Mouse (Mus musculus) megakaryocyte, embryonic 14.5 days (primary cell): ENCODE measurements at regions not wholly inside any gene's neighbourhood (a gene's known extent, or its start where the extent isn't known, plus 50 kb on each side); places are given as distances from the start of the nearest gene placed in this dataset.

Source experiments
- H3K27me3 ChIP-seq: replicated peaks from 2 replicates; pipeline ENCODE3; 2012; ENCODE audit warnings: inconsistent platforms
- H3K36me3 ChIP-seq: replicated peaks from 2 replicates; pipeline ENCODE3; 2012; ENCODE audit warnings: low read length, inconsistent platforms, mixed read lengths
- H3K4me1 ChIP-seq: 2 replicates; pipeline ENCODE4 v1.6.1; 2012; ENCODE audit warnings: inconsistent platforms
- H3K4me3 ChIP-seq: replicated peaks from 2 replicates; pipeline ENCODE3; 2012; ENCODE audit warnings: moderate library complexity, mild to moderate bottlenecking, inconsistent platforms
- H3K9me3 ChIP-seq: 2 replicates; pipeline ENCODE4 v1.6.1; 2012; ENCODE audit warnings: inconsistent platforms
- FLI1 ChIP-seq: IDR thresholded peaks from 2 replicates; pipeline ENCODE4 v1.6.1; 2012; ENCODE audit warnings: low read length, inconsistent platforms, mixed read lengths
- GATA1 ChIP-seq: IDR thresholded peaks from 3 replicates; pipeline ENCODE4 v1.6.1; 2012; ENCODE audit warnings: mixed read lengths, low read length, inconsistent platforms, borderline replicate concordance

GRCm38 (mm10) chr12:15659332-15659731, 157.4 kb downstream of the Trib2 start:
- Histone ChIP-seq H3K4me3 (no peak overlapping the region), H3K4me1 (no peaks in the 10 kb centered on the region), H3K9me3 (no peaks in the 10 kb centered on the region), H3K27me3 (peaks cover 2% of the 10 kb centered on the region), H3K36me3 (no peaks in the 10 kb centered on the region)
- TF ChIP-seq FLI1, result no peak
- no peak for TF ChIP-seq GATA1

DNA sequence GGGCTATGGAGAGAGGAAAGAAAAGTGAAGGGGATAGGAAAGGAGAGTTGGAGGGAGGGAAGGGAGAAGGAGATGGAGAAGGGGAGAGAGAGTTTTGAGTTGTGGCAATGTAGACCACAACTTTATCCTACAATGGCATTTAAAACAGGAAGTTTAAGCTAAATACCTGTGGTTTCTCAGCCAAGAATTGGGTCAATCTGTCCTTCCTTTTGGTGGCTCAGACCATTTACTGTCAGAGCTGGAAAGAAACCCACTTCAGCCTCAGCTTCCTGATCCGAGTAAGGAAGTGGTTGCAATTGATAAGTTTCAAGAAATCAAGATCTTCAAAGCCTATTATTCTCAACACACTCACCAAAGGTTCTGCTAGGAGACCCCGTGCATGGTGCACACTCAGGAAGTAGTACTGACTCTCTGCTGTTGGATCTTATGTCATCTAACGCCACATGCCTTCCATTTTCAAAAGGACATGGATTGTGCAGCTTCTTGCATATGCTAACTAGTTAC, 158.9 kb downstream of the Trib2 start:
- Histone ChIP-seq H3K36me3 (no peaks in the 10 kb centered on the region), H3K4me3 (no peak overlapping the region), H3K27me3 (peaks cover 2% of the 10 kb centered on the region), H3K9me3 (no peaks in the 10 kb centered on the region), H3K4me1 (no peaks in the 10 kb centered on the region)
- TF ChIP-seq GATA1, result no peak
- TF ChIP-seq FLI1, result no peak

DNA sequence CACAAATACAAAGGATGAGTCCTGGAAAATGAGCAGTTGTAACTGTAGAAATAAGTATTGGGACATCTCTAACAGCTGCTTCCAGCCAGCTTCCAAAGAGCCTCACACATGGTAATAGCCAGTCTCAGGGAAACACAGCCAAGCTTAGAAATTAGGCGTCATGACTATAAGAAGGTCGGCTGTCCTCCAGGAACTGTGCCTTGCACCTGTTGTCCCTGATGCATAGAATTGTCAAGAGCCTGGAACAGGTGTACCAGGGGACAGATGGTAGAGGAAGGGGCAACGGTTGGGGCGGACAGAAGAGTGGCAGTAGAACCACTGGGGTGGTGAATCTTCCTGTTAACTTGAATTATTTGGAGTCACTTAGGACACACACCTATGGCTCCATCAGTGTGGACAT, 162.1 kb downstream of the Trib2 start:
- no peak for TF ChIP-seq GATA1
- TF ChIP-seq FLI1, result no peak
- no peaks in the 10 kb centered on the region for H3K4me1 ChIP-seq
- peaks cover 2% of the 10 kb centered on the region for H3K27me3 ChIP-seq
- no peaks in the 10 kb centered on the region for H3K9me3 ChIP-seq
- no peak overlapping the region for H3K4me3 ChIP-seq
- H3K36me3 ChIP-seq, result no peaks in the 10 kb centered on the region

- Histone ChIP-seq H3K36me3 (no peaks in the 10 kb centered on the region), H3K27me3 (peaks cover 2% of the 10 kb centered on the region), H3K4me1 (no peaks in the 10 kb centered on the region), H3K9me3 (no peaks in the 10 kb centered on the region), H3K4me3 (no peak overlapping the region)
- no peak for TF ChIP-seq FLI1
- TF ChIP-seq GATA1, result no peak
These were observed 163.4 kb downstream of the Trib2 start for GRCm38 (mm10) chr12:15653357-15653763.

DNA sequence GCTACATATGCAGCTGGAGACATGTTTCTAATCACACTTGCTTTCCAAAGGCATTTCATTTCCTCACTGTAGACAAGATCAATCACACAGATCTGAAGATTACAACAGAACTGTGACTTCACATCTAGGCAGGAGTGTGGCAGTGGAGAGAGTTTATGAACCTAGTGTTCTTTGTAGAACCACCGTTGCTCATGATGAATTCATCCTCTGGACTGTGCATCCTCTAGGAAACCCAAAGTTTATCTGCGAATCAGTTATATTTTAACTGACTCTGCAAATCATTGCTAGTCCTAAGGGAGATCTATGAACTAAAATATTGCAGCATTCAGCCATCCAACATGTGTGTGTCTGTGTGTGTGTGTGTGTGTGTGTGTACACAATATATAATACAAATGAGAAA, 165.4 kb downstream of the Trib2 start:
- no peaks in the 10 kb centered on the region for H3K9me3 ChIP-seq
- H3K27me3 ChIP-seq, result no peaks in the 10 kb centered on the region
- H3K4me1 ChIP-seq, result no peaks in the 10 kb centered on the region
- H3K36me3 ChIP-seq, result no peaks in the 10 kb centered on the region
- H3K4me3 ChIP-seq, result no peak overlapping the region
- TF ChIP-seq GATA1 (no peak), FLI1 (no peak)

- H3K36me3 ChIP-seq, result no peaks in the 10 kb centered on the region
- H3K4me1 ChIP-seq, result no peaks in the 10 kb centered on the region
- H3K9me3 ChIP-seq, result no peaks in the 10 kb centered on the region
- H3K27me3 ChIP-seq, result no peaks in the 10 kb centered on the region
- H3K4me3 ChIP-seq, result no peak overlapping the region
- no peak for TF ChIP-seq GATA1
- no peak for TF ChIP-seq FLI1
These were observed 166.8 kb downstream of the Trib2 start for GRCm38 (mm10) chr12:15649906-15650305.

- H3K4me1 ChIP-seq, result no peaks in the 10 kb centered on the region
- H3K9me3 ChIP-seq, result no peaks in the 10 kb centered on the region
- no peak for TF ChIP-seq GATA1
- no peak for TF ChIP-seq FLI1
- no peak overlapping the region for H3K4me3 ChIP-seq
- no peaks in the 10 kb centered on the region for H3K27me3 ChIP-seq
- H3K36me3 ChIP-seq, result no peaks in the 10 kb centered on the region
These were observed 167.5 kb downstream of the Trib2 start for GRCm38 (mm10) chr12:15649226-15649625.

- H3K4me1 ChIP-seq, result no peaks in the 10 kb centered on the region
- TF ChIP-seq GATA1 (no peak), FLI1 (no peak)
- no peaks in the 10 kb centered on the region for H3K36me3 ChIP-seq
- no peaks in the 10 kb centered on the region for H3K27me3 ChIP-seq
- H3K9me3 ChIP-seq, result no peaks in the 10 kb centered on the region
- H3K4me3 ChIP-seq, result no peak overlapping the region
These were observed 172.5 kb downstream of the Trib2 start for GRCm38 (mm10) chr12:15644074-15644672.

- TF ChIP-seq GATA1 (no peak), FLI1 (no peak)
- Histone ChIP-seq H3K9me3 (no peaks in the 10 kb centered on the region), H3K36me3 (no peaks in the 10 kb centered on the region), H3K27me3 (no peaks in the 10 kb centered on the region), H3K4me3 (no peak overlapping the region), H3K4me1 (no peaks in the 10 kb centered on the region)
These were observed 173.1 kb downstream of the Trib2 start for GRCm38 (mm10) chr12:15643669-15644068.

DNA sequence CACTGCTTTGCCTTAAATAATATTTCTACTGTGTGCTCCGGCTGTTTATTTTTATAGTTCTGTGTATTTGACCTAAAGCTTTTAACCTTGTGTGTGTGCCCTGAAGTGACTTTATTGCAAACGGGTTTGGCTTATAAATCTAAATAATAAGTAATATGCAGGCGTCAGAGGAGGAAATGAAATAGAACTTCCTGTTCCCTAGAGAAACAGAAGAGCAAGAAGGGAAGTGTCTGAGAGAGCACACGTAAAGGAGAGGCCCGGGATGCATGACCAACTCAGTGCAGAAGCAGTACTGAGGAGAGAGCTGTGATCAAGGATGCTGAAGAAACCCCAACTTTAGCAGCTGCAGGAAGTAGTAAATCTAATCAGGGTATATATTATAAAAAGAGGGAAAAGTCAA, 176.4 kb downstream of the Trib2 start:
- H3K4me3 ChIP-seq, result no peak overlapping the region
- no peaks in the 10 kb centered on the region for H3K36me3 ChIP-seq
- no peak for TF ChIP-seq GATA1
- no peak for TF ChIP-seq FLI1

More for the DNA sequence above, 176.4 kb downstream of the Trib2 start:
- no peaks in the 10 kb centered on the region for H3K9me3 ChIP-seq
- H3K27me3 ChIP-seq, result no peaks in the 10 kb centered on the region
- no peaks in the 10 kb centered on the region for H3K4me1 ChIP-seq
